Mouse (Mus musculus): ENCODE measurements around the gene Arxes2. TPM values are rescaled to one million over a fixed set of nuclear protein-coding genes. Genes with fewer than 3 reads are reported as not detected.
"Not testable (repeated sequence)": the region's sequence is repeated elsewhere in the genome, so short reads cannot be mapped to it uniquely, and the experiment has no call there.

Arxes2 gene
- polyA plus RNA-seq, 1 experiment: 0.18 TPM

DNA sequence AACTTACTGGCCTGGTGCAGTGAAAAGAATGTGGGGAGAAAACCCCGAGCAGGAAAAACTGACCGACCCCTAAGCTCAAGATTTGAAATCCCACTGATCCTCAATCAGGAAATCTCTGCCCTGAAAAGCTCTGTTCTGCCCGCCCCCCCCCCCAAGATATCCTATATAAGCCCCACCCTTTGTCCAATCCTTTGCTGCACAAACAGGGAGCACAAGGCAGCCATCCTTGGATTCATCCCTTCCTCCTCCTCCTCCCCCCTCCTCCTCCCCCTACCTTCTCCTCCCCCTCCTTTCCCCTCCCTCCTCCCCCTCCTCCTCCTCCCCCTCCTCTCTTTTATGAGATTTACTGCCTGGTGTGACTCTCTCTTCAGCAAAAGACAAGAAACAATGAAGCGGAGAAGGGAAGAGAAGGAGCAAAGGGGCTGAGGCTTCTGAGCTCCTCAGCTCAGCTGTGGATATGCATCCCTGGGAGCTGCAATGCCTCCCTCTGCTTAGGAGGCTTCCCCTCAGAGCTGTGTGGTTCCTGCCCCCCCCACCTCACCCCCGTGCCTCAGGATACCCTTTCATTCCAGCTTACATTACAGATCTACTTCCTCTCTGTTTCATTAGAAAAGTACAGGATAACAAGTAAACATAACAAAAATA is 13.7 kb downstream of the Arxes2 start:
- H3K79me2 ChIP-seq (ENCODE audit: control insufficient read depth, insufficient read depth): no peaks in the 10 kb centered on the region
- no peaks in the 10 kb centered on the region for H3K36me3 ChIP-seq (ENCODE audit: control insufficient read depth, insufficient read depth)
- H3K79me3 ChIP-seq (ENCODE audit: low read depth): no peaks in the 10 kb centered on the region
- no peak overlapping the region for H3K4me3 ChIP-seq (ENCODE audit: insufficient read depth, poor library complexity, severe bottlenecking)
- H3ac ChIP-seq (ENCODE audit: control insufficient read depth, insufficient read length, low read depth): no peak overlapping the region
- H3K27me3 ChIP-seq (ENCODE audit: control insufficient read depth, insufficient read depth, insufficient read length): no peaks in the 10 kb centered on the region
- no peak for TF ChIP-seq MYOG (IDR thresholded peaks at IDR 0.05; ENCODE audit: control insufficient read depth, extremely low read depth, insufficient read length)
- TF ChIP-seq MYOD1 (IDR thresholded peaks at IDR 0.05; ENCODE audit: control insufficient read depth, insufficient read length, low read depth): no peak

DNA sequence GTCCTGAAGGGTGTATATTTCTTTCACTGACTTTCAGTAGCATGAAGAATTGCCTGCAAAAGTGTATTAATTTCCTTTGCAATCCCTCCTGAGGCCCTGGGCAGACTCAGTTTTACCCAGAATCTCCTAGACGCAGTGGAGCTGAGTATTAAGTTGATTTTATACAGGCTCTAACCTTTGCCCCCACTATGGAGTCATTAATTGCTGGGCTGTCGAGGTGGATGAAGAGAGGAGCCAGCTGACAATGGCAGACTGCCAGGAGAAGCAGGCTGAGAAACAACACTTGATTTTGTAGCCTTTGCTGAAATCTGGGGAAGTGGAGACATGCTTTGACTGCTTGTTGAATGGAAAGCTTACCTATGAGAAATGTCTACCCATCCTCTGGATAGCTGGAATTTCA is 20.8 kb downstream of the Arxes2 start:
- H3K4me3 ChIP-seq (ENCODE audit: insufficient read depth, poor library complexity, severe bottlenecking): no peak overlapping the region
- H3K79me2 ChIP-seq (ENCODE audit: control insufficient read depth, insufficient read depth): no peaks in the 10 kb centered on the region
- no peak for TF ChIP-seq MYOG (IDR thresholded peaks at IDR 0.05; ENCODE audit: control insufficient read depth, extremely low read depth, insufficient read length)
- TF ChIP-seq MYOD1 (IDR thresholded peaks at IDR 0.05; ENCODE audit: control insufficient read depth, insufficient read length, low read depth): no peak
- no peak for TF ChIP-seq FOSL1 (IDR thresholded peaks at IDR 0.05; ENCODE audit: insufficient read depth, low read length, poor library complexity, severe bottlenecking)
- no peak for TF ChIP-seq USF1 (IDR thresholded peaks at IDR 0.05; ENCODE audit: low read depth)
- no peak for TF ChIP-seq CTCF (IDR thresholded peaks at IDR 0.05; ENCODE audit: control insufficient read depth, insufficient read depth, insufficient read length)
- TF ChIP-seq CEBPB (IDR thresholded peaks at IDR 0.05; ENCODE audit: low read depth): no peak
- no peak for TF ChIP-seq MAX (IDR thresholded peaks at IDR 0.05)
- H3K79me3 ChIP-seq (ENCODE audit: low read depth): no peaks in the 10 kb centered on the region
- no peak overlapping the region for H3ac ChIP-seq (ENCODE audit: control insufficient read depth, insufficient read length, low read depth)
- no peaks in the 10 kb centered on the region for H3K36me3 ChIP-seq (ENCODE audit: control insufficient read depth, insufficient read depth)
- no peaks in the 10 kb centered on the region for H3K27me3 ChIP-seq (ENCODE audit: control insufficient read depth, insufficient read depth, insufficient read length)

DNA sequence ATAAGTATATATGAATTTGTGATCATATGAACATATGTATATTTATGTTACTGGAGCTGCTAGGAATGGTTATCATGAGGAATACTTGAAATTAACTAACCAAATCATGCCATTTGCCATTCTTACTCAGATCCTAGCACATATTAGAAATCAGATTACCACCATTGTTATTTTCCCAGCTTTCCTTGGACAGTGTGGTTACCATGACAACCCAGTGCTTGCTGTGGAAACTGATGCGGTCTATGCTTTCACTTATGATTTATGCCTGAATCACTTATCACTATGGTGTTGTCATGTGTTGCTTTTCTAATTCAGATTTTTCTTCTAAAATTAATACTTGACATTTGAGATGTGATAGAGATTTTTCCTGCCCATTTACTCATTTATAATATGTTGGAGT is 36.7 kb downstream of the Arxes2 start:
- TF ChIP-seq USF1 (IDR thresholded peaks at IDR 0.05; ENCODE audit: low read depth) (no peak), CTCF (IDR thresholded peaks at IDR 0.05; ENCODE audit: control insufficient read depth, insufficient read depth, insufficient read length) (no peak), MAX (IDR thresholded peaks at IDR 0.05) (no peak), MYOG (IDR thresholded peaks at IDR 0.05; ENCODE audit: control insufficient read depth, extremely low read depth, insufficient read length) (no peak), MYOD1 (IDR thresholded peaks at IDR 0.05; ENCODE audit: control insufficient read depth, insufficient read length, low read depth) (no peak), FOSL1 (IDR thresholded peaks at IDR 0.05; ENCODE audit: insufficient read depth, low read length, poor library complexity, severe bottlenecking) (no peak), CEBPB (IDR thresholded peaks at IDR 0.05; ENCODE audit: low read depth) (no peak)
- no peaks in the 10 kb centered on the region for H3K79me3 ChIP-seq (ENCODE audit: low read depth)
- no peaks in the 10 kb centered on the region for H3K36me3 ChIP-seq (ENCODE audit: control insufficient read depth, insufficient read depth)
- no peaks in the 10 kb centered on the region for H3K79me2 ChIP-seq (ENCODE audit: control insufficient read depth, insufficient read depth)
- no peak overlapping the region for H3ac ChIP-seq (ENCODE audit: control insufficient read depth, insufficient read length, low read depth)
- no peaks in the 10 kb centered on the region for H3K27me3 ChIP-seq (ENCODE audit: control insufficient read depth, insufficient read depth, insufficient read length)
- no peak overlapping the region for H3K4me3 ChIP-seq (ENCODE audit: insufficient read depth, poor library complexity, severe bottlenecking)

DNA sequence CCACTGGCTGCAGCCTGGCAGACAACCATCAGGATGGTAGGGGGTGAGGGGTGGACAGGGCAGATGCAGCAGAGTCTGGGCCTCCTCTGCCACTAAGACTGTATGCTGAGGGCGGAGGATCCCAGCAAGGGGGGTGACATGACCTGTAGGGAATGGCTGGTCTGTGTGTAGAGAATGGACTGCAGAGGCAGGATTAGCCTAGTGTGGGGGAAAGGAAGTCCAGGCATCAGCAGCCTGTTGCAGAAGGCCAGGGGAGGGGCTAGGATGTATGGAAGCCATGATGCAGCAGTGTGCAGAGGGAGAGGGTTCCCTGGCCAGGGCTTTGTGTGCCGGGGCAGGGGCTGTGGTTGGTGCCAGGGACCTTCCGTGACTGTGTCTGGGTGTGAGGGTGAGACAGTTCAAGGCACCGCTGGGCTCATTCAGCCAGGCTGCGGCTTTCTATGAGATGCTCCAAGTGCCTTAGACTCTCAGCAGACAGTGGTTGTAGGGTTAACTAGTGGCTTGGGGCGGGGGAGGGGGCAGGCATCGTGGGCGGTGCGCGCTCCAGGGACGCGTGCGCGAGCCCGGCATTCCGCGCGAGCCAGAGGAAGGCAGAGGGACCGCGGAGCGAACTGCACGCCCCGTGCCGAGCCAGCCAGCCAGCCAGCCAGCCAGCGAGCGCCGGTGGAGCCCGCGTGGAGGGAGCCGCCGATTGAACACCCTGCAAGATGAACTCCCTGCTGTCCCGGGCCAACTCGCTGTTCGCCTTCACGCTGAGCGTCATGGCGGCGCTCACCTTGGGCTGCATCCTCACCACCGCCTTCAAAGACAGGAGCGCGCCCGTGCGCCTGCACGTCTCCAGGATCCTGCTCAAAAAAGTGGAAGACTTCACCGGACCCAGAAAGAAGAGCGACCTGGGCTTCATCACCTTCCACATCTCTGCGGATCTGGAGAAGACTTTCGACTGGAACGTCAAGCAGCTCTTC is 39.5 kb downstream of the Arxes2 start, which contains the start of gene Arxes1:
Gene Arxes1, plus strand, starts transcription at position 569 of the 965 bp plus-strand sequence.
- H3K79me2 ChIP-seq (ENCODE audit: control insufficient read depth, insufficient read depth); H3K27me3 ChIP-seq (ENCODE audit: control insufficient read depth, insufficient read depth, insufficient read length); H3K36me3 ChIP-seq (ENCODE audit: control insufficient read depth, insufficient read depth); H3ac ChIP-seq (ENCODE audit: control insufficient read depth, insufficient read length, low read depth); H3K4me3 ChIP-seq (ENCODE audit: insufficient read depth, poor library complexity, severe bottlenecking); H3K79me3 ChIP-seq (ENCODE audit: low read depth): not testable (repeated sequence)

DNA sequence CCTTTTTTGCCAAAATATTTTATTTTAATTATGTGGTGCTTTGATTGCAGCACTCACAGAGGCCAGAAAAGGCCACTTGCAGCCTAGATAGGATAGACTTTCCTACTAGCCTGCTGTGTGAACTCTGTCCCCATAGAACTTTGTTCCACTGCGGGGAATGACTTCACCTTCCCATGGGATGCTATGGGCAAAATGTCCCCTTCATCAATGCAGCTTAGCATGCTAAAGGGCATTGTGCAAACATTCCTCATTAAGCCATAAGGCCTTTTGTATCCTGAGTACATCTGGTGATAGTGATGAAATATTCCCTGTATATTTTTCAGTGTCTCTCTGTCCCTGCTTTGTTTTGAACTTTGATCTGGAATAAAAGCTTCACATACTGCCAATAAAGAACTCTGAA is 50.1 kb downstream of the Arxes2 start:
- no peaks in the 10 kb centered on the region for H3K27me3 ChIP-seq (ENCODE audit: control insufficient read depth, insufficient read depth, insufficient read length)
- TF ChIP-seq FOSL1 (IDR thresholded peaks at IDR 0.05; ENCODE audit: insufficient read depth, low read length, poor library complexity, severe bottlenecking) (no peak), MAX (IDR thresholded peaks at IDR 0.05) (no peak), USF1 (IDR thresholded peaks at IDR 0.05; ENCODE audit: low read depth) (no peak), MYOG (IDR thresholded peaks at IDR 0.05; ENCODE audit: control insufficient read depth, extremely low read depth, insufficient read length) (no peak), CEBPB (IDR thresholded peaks at IDR 0.05; ENCODE audit: low read depth) (no peak), MYOD1 (IDR thresholded peaks at IDR 0.05; ENCODE audit: control insufficient read depth, insufficient read length, low read depth) (no peak), CTCF (IDR thresholded peaks at IDR 0.05; ENCODE audit: control insufficient read depth, insufficient read depth, insufficient read length) (no peak)

More for the DNA sequence above, 50.1 kb downstream of the Arxes2 start:
- Histone ChIP-seq H3ac (ENCODE audit: control insufficient read depth, insufficient read length, low read depth) (no peak overlapping the region), H3K4me3 (ENCODE audit: insufficient read depth, poor library complexity, severe bottlenecking) (no peak overlapping the region), H3K79me2 (ENCODE audit: control insufficient read depth, insufficient read depth) (no peaks in the 10 kb centered on the region), H3K79me3 (ENCODE audit: low read depth) (no peaks in the 10 kb centered on the region), H3K36me3 (ENCODE audit: control insufficient read depth, insufficient read depth) (no peaks in the 10 kb centered on the region)

Other genes starting within 250 kb of the Arxes2 start
- gene Bhlhb9, start 196.2 kb upstream of the Arxes2 start, polyA plus RNA-seq (2012; fragmentation: generic; extraction: Trizol): 0.70 TPM
- gene Gprasp2, start 154.8 kb upstream of the Arxes2 start, polyA plus RNA-seq (2012; fragmentation: generic; extraction: Trizol): not detected
- gene Arxes1, start 39.5 kb downstream of the Arxes2 start, polyA plus RNA-seq (2012; fragmentation: generic; extraction: Trizol): not detected
- gene Bex2, start 74.4 kb downstream of the Arxes2 start, polyA plus RNA-seq (2012; fragmentation: generic; extraction: Trizol): 15.1 TPM
- gene Nxf3, start 91.4 kb downstream of the Arxes2 start, polyA plus RNA-seq (2012; fragmentation: generic; extraction: Trizol): 21.8 TPM
- gene Bex4, start 145.2 kb downstream of the Arxes2 start, polyA plus RNA-seq (2012; fragmentation: generic; extraction: Trizol): not detected
- 58.1 TPM for gene Tceal8, start 178.5 kb downstream of the Arxes2 start, polyA plus RNA-seq (2012; fragmentation: generic; extraction: Trizol)
- gene Tceal5, start 210.1 kb downstream of the Arxes2 start, polyA plus RNA-seq (2012; fragmentation: generic; extraction: Trizol): 0.05 TPM
- not detected for gene Tceal7, start 221.0 kb downstream of the Arxes2 start, polyA plus RNA-seq (2012; fragmentation: generic; extraction: Trizol)
- gene Bex1, start 221.7 kb downstream of the Arxes2 start, polyA plus RNA-seq (2012; fragmentation: generic; extraction: Trizol): not detected

Measured in C2C12 (cell line).